Mouse (Mus musculus) heart, adult 2 months (tissue): ENCODE data around the gene 4930404H24Rik. TPM values are rescaled to one million over a fixed set of nuclear protein-coding genes. Genes with fewer than 3 reads are reported as not detected.

ENCODE experiments used
- DNase-seq, 2 experiments: peaks; one replicate each; pipeline ENCODE4 v3.0.0; 2021
- H3K27ac ChIP-seq: fragments of 200-600 bp; 2 replicates; pipeline ENCODE4 v1.8.1; 2022
- H3K27me3 ChIP-seq: fragments of 200-500 bp; 2 replicates; pipeline ENCODE4 v1.6.1; 2012; ENCODE audit warnings: mild to moderate bottlenecking, low read length, inconsistent platforms, mixed read lengths; ENCODE audit not compliant: control insufficient read depth, insufficient read depth
- H3K36me3 ChIP-seq: fragments of 200-500 bp; 2 replicates; pipeline ENCODE4 v1.6.1; 2012; ENCODE audit warnings: low read length, inconsistent platforms; ENCODE audit not compliant: control insufficient read depth, insufficient read depth
- H3K4me1 ChIP-seq: fragments of 200-500 bp; 2 replicates; pipeline ENCODE4 v1.6.1; 2011; ENCODE audit warnings: low read length; ENCODE audit not compliant: control insufficient read depth, insufficient read depth
- H3K4me3 ChIP-seq: fragments of 200-600 bp; 2 replicates; pipeline ENCODE4 v1.8.1; 2022
- H3K79me2 ChIP-seq: fragments of 200-500 bp; replicated peaks from 2 replicates; pipeline ENCODE4 v1.6.1; 2012; ENCODE audit warnings: mild to moderate bottlenecking, inconsistent platforms, low read length, moderate library complexity, mixed read lengths; ENCODE audit not compliant: control insufficient read depth, insufficient read depth
- H3K9ac ChIP-seq: fragments of 200-500 bp; 2 replicates; pipeline ENCODE4 v1.6.1; 2012; ENCODE audit warnings: low read depth, mild to moderate bottlenecking, control low read depth, inconsistent platforms, low read length, mixed read lengths
- CTCF ChIP-seq: fragments of 200-600 bp; IDR thresholded peaks from 2 replicates; pipeline ENCODE4 v1.8.1; 2022; ENCODE audit warnings: antibody characterized with exemption, mild to moderate bottlenecking, moderate library complexity
- EP300 ChIP-seq: fragments of 200-500 bp; IDR thresholded peaks from 2 replicates; pipeline ENCODE4 v1.6.1; 2011; ENCODE audit warnings: low read depth, low read length, control low read depth; ENCODE audit not compliant: insufficient read depth
- POLR2A ChIP-seq: fragments of 200-500 bp; IDR thresholded peaks from 2 replicates; pipeline ENCODE4 v1.6.1; 2011; ENCODE audit warnings: mild to moderate bottlenecking, low read depth, low read length, control low read depth; ENCODE audit not compliant: insufficient read depth
- WGBS: fragments of 180-500 bp; shearing (Covaris S2); methylation state at CpG from one replicate; pipeline ENCODE4 v1.1.7; 2018; 5-methylcytosine and 5-hydroxymethylcytosine counted together
- intact Hi-C: fragments of 180-260 bp; cut with DNase I; formaldehyde crosslinking; loops from one replicate; pipeline ENCODE4 v1.15.1; 2025
- polyA plus RNA-seq: library from polyadenylated mRNA; depleted of rRNA; stranded (reverse); fragments of >200 nt; gene quantifications from 2 replicates; pipeline ENCODE4 v1.2.3, GENCODE M21; 2012
- total RNA-seq, 2 experiments: library from RNA; stranded (reverse); gene quantifications; 2 replicates each; pipeline ENCODE4 v1.2.3; 2021

The 4930404H24Rik gene
- total and polyA plus RNA-seq, 3 experiments = not detected

- Histone ChIP-seq H3K4me3 (no peak overlapping the region), H3K79me2 (no peaks in the 10 kb centered on the region), H3K27me3 (no peaks in the 10 kb centered on the region), H3K36me3 (no peaks in the 10 kb centered on the region), H3K4me1 (peaks cover 12% of the 10 kb centered on the region), H3K9ac (no peak overlapping the region), H3K27ac (no peak overlapping the region)
- 71% methylated on average over 3 of the region's 3 CpGs for WGBS
- DNase-seq = no peak
- intact Hi-C loops = no loop called here
- TF ChIP-seq EP300 (no peak), POLR2A (no peak), CTCF (no peak)
Observed at GRCm38 (mm10) chr2:153470983-153471382, 21.6 kb upstream of the 4930404H24Rik start.

- TF ChIP-seq POLR2A (no peak), EP300 (no peak), CTCF (no peak)
- no peak overlapping the region for H3K9ac ChIP-seq
- no peak overlapping the region for H3K4me3 ChIP-seq
- no peaks in the 10 kb centered on the region for H3K79me2 ChIP-seq
- no peaks in the 10 kb centered on the region for H3K27me3 ChIP-seq
- H3K36me3 ChIP-seq = no peaks in the 10 kb centered on the region
- peak; percentile 41 to 50 for DNase-seq
- 22% methylated on average over 4 of the region's 4 CpGs for WGBS
- peak overlapping the region; percentile 76 for H3K27ac ChIP-seq
- peaks cover 13% of the 10 kb centered on the region for H3K4me1 ChIP-seq
- intact Hi-C loops = loop anchor here (2.0 kb wide), 1 partner anchor 15 kb away; no protein-coding TSS in a partner anchor
Observed at GRCm38 (mm10) chr2:153475114-153476112, 17.2 kb upstream of the 4930404H24Rik start.

GRCm38 (mm10) chr2:153478583-153478982 lies 14.0 kb upstream of the 4930404H24Rik start:
- Histone ChIP-seq H3K9ac (no peak overlapping the region), H3K79me2 (no peaks in the 10 kb centered on the region), H3K27ac (no peak overlapping the region), H3K36me3 (no peaks in the 10 kb centered on the region), H3K4me1 (peaks cover 13% of the 10 kb centered on the region), H3K4me3 (no peak overlapping the region), H3K27me3 (no peaks in the 10 kb centered on the region)
- intact Hi-C loops = loop anchor here (1.0 kb wide), 1 partner anchor 108 kb away; no protein-coding TSS in a partner anchor
- WGBS = 5% methylated on average over 4 of the region's 4 CpGs
- peak; percentile 62 to 77 for DNase-seq
- TF ChIP-seq EP300 = peak; percentile 91; the same call in 1 of the 2 replicates
- no peak for TF ChIP-seq POLR2A
- TF ChIP-seq CTCF = peak; percentile 92

- no peaks in the 10 kb centered on the region for H3K79me2 ChIP-seq
- H3K27ac ChIP-seq = no peak overlapping the region
- intact Hi-C loops = no loop called here
- no peaks in the 10 kb centered on the region for H3K27me3 ChIP-seq
- 85% methylated on average over 1 of the region's 1 CpGs for WGBS
- H3K9ac ChIP-seq = no peak overlapping the region
- TF ChIP-seq CTCF (no peak), EP300 (no peak), POLR2A (no peak)
- no peaks in the 10 kb centered on the region for H3K36me3 ChIP-seq
- no peak overlapping the region for H3K4me3 ChIP-seq
- H3K4me1 ChIP-seq = peaks cover 12% of the 10 kb centered on the region
- DNase-seq = no peak
Observed at GRCm38 (mm10) chr2:153479486-153479885, 13.1 kb upstream of the 4930404H24Rik start.

GRCm38 (mm10) chr2:153481108-153481860 lies 11.3 kb upstream of the 4930404H24Rik start:
- Histone ChIP-seq H3K4me3 (no peak overlapping the region), H3K79me2 (no peaks in the 10 kb centered on the region), H3K27ac (no peak overlapping the region), H3K9ac (no peak overlapping the region), H3K36me3 (no peaks in the 10 kb centered on the region), H3K27me3 (no peaks in the 10 kb centered on the region), H3K4me1 (no peaks in the 10 kb centered on the region)
- TF ChIP-seq EP300 (no peak), POLR2A (no peak), CTCF (no peak)
- intact Hi-C loops = no loop called here
- WGBS = 81% methylated on average over 7 of the region's 7 CpGs
- DNase-seq = no peak
